11 mouse cellular contexts compared by ENCODE assay signal in genomic region chr17:90843072-90843611, GRCm38 (mm10).
"Had no signal": no experiment of that assay in that cellular context is flagged by ENCODE, and none has a peak within 500 bp of the region (broad histone marks: within the 10 kb centered on the region; RNA-seq: fewer than 3 reads in every experiment).

No protein-coding gene starts in this region.

- ATAC-seq: lung, postnatal 0 days; midbrain, embryonic 15.5 days had no signal

- DNase-seq: kidney, adult 18-20 months; kidney, postnatal 14 days; layer of hippocampus, adult 9-11 months; left cerebral cortex, postnatal 4 days; lung, adult 2 months; lung, postnatal 36 days; right cerebral cortex, postnatal 14 days; thymus, adult 2 months; thymus, postnatal 25 days had no signal
